Mouse (Mus musculus) large intestine, adult 2 months (tissue): Measurements from ENCODE around the gene Ptcra. TPM values are rescaled to one million over a fixed set of nuclear protein-coding genes. Genes with fewer than 3 reads are reported as not detected.
A peak's percentile ranks its signal among the peaks of the same experiment; 100 is the strongest.
"Not testable (repeated sequence)": the region's sequence is repeated elsewhere in the genome, so short reads cannot be mapped to it uniquely, and the experiment has no call there.

ENCODE experiments used
- DNase-seq: peaks from one replicate; pipeline ENCODE4 v3.0.0-alpha.2; 2012; ENCODE audit warnings: low read depth, low spot score
- WGBS: fragments of 180-500 bp; shearing (Covaris S2); methylation state at CpG from one replicate; pipeline ENCODE4 v1.1.7; 2018; 5-methylcytosine and 5-hydroxymethylcytosine counted together
- polyA plus RNA-seq: library from polyadenylated mRNA; depleted of rRNA; stranded (reverse); fragments of >200 nt; gene quantifications from 2 replicates; pipeline ENCODE4 v1.2.3, GENCODE M21; 2012

The Ptcra gene
- polyA plus RNA-seq, 1 experiment = not detected

DNA sequence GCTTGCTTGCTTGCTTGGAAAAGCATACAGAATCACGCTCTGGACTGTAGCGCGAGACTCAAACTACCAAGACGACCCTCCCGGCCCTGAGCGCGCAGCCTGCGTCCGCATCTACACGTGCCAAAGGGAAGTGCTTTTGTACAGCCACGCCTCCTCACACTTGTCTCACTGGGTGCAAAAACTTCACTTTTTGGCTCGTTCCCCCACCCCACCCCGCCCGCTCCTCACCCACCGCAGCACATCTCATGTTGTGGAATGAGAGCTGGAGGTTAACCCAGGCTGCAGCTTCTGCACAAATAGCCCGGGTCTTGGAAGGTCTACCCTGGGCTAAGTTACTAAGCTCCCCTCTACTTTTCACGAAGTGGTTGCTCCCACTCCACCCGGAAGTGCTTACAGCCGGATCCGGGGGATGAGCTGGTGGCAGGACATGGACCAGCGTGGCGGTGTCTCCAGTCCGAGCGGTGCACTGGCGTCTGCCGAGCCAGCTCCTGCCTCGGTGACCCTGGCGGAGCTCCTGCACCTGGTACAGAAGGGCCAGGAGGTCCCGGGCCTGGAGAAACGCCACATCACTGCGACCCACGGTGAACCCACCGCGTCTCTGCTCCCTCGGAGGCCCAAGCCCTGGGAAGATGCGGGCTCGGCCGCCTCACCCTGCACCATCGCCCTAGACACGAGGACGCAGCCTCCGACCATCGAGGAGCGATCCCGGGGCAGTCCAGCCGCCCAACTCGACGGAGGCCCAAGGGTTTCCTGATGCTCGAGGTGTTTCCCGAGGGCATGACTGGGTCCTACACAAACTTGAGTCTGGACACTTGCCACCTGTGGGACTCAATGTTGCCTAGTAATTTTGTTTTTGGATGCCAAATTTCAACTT is 9.1 kb upstream of the Ptcra start, which contains the start of gene 2310039H08Rik:
Gene 2310039H08Rik, plus strand, starts transcription at position 232 of the 874 bp plus-strand sequence.
- peak; percentile 68 for DNase-seq
- under 1% methylated on average over 50 of the region's 50 CpGs for WGBS

DNA sequence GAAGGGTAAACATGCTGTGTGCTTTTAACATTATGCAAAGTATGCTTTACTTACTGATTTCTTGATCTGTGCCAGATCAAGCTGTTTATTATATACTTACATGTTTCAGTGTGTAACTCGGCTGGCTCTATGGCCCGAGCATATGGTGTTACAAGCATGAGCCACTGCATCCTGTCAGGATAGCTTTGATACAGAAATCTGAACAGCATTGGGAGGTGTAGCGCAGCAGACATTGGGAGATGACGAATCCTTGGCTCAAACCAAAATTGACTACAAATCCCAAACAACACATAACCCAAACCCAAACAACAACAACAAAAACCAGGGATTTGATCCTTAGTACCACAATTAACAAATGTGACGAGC is 8.5 kb upstream of the Ptcra start:
- 2% methylated on average over 5 of the region's 5 CpGs for WGBS
- DNase-seq = no peak

DNA sequence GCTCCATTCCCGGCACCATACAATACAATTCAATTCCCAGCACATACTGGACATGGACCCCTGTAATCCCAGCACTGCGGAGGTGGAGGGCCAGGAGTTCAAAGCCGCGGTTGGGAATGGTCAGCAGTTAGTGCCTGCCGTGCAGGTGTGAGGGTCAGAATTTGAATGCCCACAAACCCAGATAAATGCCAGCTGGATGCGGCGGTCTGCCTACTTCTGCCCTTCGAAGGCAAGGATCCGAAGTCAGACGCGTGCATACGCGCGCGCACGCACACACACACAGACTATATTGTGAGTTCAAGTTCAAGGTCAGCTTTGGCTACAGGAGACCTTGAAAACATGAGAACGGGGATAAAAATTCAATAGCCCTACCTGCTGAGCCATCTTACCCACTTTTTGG is 8.1 kb upstream of the Ptcra start:
- 65% methylated on average over 17 of the region's 17 CpGs for WGBS
- no peak for DNase-seq

DNA sequence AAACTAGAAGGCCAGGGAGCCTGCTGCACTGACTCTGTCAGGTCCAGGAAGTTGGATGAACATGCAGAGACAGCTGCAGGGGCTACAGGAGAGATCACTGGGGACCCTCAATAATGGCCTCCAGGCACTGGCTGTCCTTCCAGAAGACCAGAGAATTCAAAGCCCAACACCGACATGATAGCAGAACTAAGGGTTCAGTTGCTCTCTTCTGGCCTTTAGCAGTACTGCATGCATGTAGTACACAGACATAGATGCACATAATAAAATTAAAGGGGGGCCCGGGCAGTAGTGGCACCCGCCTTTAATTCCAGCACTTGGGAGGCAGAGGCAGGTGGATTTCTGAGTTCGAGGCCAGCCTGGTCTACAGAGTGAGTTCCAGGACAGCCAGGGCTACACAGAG is 7.5 kb upstream of the Ptcra start:
- DNase-seq = no peak
- WGBS = 82% methylated on average over 4 of the region's 4 CpGs

DNA sequence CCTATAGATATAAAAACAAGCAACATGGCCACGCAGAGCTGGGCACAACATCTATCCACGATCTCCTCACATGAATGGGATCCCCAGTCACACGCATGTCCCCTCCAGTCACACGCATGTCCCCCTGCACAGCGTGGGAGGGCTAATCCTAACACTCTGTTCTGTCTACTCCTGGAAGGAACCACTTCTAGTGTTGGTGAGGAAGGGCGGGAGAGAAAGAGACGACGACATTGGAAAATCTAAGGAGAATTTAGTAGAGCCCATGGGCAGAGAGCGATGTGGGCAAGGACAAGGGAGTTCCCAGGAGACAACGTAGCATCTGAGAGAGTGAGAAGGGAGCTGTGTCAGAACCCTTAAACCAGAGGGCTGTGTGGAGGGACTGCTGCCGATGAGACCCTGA is 7.0 kb upstream of the Ptcra start:
- DNase-seq = no peak
- WGBS = 93% methylated on average over 11 of the region's 11 CpGs

DNA sequence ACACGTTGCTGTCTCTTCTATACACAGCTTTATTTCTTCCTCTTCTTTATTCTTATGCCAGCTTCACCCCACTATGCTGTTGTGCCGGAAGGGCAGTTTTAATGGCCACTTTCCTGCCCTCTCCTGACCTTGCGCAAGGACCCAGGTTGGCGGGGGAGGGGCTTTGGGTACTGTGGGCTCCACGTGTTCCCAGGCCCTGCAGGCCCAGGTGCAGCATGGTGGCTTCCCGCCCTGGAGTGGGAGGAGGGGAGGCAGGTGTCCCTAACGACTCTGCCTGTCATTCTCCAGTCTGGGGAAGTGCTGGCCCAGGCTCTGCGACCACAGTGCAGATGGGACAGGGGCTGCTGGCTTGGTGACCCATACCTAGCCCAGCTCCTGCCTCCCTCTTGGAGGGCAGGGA is 4.4 kb upstream of the Ptcra start:
- no peak for DNase-seq
- WGBS = 40% methylated on average over 8 of the region's 8 CpGs

DNA sequence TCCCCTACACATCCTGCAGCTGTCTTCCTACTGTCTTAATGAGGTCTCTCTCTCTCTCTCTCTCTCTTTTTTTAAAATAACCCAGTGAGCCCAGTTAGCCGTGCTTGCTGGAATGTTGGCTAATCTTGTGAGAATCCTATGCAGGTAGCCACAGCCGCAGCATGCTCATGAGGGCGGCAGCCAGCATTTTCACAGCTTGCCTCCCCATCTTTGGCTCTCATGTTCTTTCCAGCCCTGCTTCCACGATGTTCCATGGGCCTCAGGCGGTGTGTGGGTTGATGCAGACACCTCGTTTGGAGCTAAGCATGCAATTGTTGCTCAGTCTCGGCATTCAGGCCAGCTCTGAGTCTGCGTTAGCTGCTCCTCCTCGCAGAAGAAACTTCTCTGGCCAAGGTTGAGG is 1.4 kb upstream of the Ptcra start:
- DNase-seq = not testable (repeated sequence)
- 62% methylated on average over 9 of the region's 9 CpGs for WGBS

DNA sequence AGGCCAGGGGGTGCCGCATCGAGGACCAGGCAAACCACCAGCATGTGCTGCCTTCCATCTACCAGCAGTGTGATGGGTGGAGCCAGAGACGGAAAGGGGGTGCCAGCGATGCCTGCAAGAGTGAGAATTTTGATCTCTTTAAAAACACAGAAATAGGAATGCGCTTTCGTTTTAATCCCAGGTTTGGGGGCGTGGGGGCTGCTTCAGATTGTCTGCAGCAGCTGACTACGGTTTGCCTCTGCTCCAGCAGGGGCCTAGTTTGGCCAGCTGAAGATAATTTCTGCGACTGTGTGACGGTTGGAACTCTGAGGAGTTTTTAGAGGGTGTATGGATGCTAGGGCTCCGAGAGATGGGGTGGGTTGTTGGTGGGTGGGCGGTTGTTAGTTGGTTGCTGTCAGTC is 4.8 kb downstream of the Ptcra start:
- WGBS = 82% methylated on average over 12 of the region's 12 CpGs
- DNase-seq = no peak

DNA sequence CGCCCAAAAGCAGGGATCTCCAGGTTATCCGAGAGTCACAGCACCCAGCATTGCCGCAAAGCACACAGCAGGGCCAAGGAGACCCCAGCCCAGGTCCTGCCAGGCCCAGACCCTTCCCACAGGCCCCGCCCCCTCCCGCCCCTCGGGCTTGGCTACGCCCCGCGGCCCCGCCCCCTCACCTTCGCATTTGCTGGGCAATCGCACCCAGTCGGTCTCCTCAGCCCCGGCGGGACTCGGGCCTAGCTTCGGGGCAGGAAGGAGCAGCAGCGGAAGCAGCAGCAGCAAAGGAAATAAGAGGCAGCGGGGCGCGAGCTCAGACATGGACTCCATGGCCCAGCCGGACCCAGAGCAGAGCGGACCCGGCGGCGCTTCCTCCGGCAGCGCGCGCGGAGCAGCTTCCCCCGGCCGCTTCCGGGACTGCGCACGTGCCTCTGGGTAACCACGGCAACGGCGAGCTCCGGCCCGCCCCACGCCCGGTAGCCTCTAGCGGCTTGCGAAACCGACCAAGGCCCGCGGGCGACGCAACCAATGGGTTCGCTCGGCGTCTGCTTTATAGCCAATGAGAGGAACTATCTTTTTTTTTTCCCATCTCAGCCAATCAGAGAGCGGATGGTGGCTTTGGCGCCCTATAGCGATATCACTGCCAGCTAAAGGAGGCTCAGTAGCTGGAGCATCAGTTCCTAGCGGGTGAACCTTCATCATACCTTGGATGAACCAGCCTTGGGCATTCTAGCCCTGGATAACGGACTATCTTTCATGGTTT is 11.5 kb downstream of the Ptcra start, which contains the start of gene Cnpy3:
Gene Cnpy3, minus strand, starts transcription at position 421 of the 763 bp plus-strand sequence.
- peak; percentile 79 for DNase-seq
- whole genome bisulfite sequencing = under 1% methylated on average over 58 of the region's 58 CpGs

DNA sequence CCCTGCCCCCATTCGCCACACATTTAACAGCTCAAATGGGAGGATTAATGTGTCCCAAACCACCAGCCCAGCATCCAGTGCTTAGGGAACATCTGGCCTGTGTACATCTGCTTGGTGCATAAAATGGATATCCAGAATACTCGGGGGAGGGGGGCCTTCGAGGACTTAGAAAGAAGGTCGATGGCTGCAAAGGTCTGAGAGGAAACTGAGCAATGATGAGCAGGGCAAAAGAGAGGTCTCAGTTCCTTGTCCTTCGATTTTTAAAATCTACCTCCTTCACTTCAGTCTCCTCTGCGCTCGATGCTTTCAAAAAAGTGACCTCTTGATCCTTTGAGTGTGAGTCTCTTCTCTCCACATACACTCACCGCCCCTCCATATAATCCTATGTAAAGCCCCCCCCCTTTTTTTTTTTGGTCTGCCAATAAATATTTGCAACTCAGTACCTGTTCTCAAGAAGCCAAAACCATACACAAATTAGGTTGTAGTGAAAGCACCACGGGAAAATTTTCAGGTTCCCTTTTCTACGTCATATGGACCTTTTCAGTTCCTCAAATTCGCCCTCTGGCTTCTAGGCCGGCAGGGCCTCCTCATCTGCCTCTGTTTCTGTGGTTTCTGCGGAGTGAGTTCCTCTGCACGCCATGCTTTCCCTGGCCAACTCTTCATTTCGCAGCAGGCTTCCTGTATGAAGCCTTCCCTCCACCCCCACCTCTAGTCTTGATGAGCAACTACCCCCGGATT is 12.3 kb downstream of the Ptcra start:
- 14% methylated on average over 16 of the region's 16 CpGs for WGBS
- no peak for DNase-seq

DNA sequence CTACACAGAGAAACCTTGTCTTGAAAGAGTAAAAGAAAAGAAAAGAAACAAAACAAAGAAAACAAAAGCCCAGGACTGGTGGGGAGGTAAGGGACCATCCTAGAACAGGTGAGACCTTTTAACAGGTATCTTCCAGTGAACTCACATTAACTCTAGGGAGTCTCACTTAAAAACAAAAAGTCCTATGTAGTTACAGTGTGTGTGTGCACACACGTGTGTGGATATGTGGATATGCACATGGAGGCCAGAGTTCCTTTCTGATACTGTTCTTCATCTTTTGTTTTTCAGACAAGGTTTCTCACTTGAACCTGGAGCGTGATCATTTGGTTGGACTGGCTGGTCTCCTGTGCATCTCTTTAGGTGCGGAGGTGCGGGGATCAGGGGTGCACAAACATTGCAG is 12.9 kb downstream of the Ptcra start:
- DNase-seq = no peak

DNA sequence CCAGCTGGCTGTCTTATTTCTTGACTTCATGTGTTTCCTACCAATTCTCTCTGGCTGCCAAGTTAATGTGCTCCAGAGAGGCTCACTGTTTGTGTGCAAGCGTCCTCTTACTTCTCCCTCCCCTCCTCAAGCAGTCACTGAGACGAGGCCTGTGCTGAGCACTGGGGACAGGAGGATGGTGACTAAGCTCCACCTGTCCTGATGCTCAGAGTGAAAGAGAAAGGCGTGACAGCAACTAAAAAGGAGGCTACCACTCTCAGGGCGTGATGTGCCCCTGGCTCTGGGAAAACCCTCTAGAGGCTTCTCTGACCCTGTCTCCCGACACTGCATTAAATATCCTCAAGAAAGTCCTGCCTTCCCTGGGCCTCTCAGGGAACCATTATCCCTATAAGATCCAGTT is 14.2 kb downstream of the Ptcra start:
- 79% methylated on average over 5 of the region's 5 CpGs for WGBS
- DNase-seq = no peak

More for the DNA sequence above, 12.9 kb downstream of the Ptcra start:
- WGBS = 86% methylated on average over 4 of the region's 4 CpGs

DNA sequence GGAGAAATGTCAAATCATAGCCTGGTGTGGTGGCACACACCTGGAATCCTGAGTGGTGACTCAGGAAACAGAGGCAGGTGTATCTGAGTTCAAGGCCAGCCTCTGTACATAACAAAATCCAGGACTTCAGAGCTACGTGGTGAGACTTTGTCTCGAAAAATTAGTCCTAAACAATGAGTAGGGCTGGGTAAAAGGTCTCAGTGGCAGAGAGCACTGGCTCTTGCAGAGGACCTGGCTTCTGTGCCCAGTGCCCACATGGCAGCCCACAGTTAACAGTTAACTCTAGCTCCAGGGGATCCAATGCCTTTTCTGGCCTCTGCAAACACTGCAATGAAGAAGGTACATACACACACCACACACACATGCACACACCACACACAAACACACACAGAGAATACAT is 15.7 kb downstream of the Ptcra start:
- 64% methylated on average over 2 of the region's 2 CpGs for WGBS
- no peak for DNase-seq

DNA sequence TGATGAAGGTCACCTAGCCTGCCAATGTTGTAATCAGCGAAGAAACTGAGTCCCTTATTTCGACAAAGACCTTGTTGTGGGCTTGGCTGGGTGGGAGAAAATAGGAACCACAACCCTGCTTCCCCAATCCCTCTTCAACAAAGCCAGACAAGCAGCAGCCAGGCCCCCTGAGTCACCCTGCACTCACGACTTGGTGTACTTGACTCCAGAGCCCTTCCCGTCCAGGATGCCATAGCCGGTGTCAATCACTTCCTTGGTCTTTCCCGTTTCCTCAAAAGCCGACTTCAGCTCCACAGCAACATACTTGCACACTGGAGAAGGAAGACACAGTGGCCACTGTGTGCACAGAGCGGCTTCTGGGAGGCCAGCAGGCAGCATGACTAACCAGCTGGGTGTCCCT is 16.3 kb downstream of the Ptcra start:
- 82% methylated on average over 8 of the region's 8 CpGs for WGBS
- DNase-seq = no peak

DNA sequence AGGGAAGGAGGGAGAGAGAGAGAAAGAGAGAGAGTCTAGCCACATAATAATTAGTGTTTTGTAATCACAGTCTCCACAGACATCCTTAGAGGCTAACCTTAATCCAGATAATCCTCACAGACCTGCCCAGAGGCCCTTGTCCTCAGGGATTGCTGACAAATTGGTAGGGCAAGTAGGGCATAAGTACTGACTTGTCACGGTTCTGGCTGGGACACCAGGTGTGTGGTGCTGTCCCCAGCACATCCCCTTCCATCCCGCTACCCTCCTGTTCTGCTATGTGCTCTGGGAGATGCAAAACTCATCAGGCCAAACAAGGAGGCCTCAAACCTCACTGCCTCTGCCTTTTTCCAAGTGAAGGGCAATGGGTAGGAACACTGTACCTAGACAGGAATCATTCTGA is 18.0 kb downstream of the Ptcra start:
- DNase-seq = no peak
- 88% methylated on average over 2 of the region's 2 CpGs for WGBS

DNA sequence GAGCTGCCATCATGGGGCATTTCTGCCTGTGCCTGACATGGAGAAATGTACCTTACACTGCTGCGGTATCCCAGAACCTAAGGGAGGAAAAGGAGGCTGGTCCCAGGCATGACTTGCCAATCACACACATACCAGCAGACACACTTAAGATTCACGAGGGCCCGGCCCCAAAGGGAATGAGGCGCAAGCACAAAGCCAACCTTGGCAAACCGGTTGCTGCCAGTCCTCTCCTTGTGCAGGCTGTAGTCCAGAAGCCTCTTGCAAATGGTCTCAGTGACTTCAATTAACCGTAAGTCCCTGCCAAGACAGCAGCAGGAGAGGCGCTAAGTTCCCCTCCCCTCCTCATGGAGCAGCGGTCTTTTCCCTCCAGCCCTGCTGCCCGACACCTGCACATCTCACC is 20.5 kb downstream of the Ptcra start:
- no peak for DNase-seq
- WGBS = 84% methylated on average over 9 of the region's 9 CpGs

DNA sequence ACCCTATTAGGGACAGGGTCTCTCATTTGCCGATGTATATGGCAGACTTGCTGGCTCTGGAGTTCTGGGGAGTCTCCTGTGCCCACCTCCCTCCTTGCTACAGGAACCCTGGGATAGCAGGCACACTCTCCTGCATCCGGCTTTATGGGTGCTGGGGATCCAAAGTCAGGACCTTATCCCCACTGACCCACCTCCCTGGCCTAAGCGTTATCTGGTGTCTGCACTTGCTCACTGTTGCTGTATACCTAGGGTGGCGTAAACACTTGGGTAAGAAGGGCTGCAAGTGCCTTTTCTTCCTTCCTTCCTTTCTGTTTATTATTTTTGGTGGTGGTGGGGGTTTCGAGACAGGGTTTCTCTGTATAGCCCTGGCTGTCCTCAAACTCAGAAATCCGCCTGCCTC is 22.2 kb downstream of the Ptcra start:
- 94% methylated on average over 6 of the region's 6 CpGs for WGBS
- DNase-seq = no peak

DNA sequence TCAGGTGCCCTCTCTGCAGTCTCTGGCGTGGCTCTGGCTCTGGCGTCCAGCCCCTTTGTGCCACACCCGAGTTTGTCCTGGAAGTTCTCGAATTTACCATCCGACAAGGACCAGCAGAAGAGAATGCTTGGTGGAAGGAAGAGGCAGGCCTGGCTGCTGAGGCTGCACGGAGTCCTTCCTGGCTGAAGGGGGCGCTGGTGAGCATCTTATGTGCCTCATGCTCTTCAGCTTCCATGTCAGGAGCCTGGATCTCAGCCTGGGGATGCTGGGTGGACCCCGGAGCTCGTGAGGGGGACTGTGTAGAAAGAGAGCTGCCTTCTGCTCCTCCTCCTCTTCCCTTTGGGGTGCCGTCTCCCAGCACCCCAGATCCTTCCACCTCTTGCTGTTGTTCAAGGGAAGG is 27.4 kb downstream of the Ptcra start:
- DNase-seq = no peak
- WGBS = 60% methylated on average over 10 of the region's 10 CpGs

DNA sequence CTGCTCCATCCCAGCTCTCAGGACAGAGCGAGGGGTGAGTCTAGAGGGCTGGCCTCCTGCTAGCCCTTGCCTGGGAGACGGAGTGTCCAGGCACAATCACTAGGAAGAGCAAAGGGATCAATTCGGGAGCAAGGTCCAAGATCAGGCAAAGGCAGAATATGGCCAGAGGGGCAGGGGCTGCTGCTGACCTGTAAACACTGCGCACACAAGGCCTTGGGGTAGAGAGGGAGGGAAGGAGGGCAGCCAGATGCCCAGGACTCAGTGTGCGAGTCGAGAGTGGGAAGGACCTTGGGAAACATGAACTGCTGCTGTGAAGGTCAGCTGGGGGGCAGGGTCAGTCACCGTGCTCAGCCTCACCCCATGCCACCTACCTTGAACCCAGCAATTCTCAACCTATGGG is 28.2 kb downstream of the Ptcra start:
- WGBS = 84% methylated on average over 7 of the region's 7 CpGs
- no peak for DNase-seq

DNA sequence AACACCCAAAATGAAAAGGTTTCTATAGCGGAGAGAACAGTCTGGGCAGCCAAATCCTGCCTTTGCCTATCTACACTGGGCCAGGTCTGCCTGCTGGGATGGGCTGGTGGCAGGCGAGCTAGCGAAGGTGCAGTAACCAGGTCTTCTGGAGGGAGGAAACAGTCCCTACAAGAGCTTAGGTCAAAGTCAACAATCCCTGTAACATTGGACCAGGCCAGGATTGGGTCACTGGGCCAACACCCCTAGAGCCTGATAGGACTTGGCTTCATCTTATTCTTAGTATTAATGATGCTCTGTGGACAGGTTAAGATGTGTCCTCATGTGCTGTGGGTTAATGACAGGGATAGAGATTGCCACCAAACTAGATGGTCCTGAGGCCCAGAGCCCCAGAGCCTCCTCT is 29.5 kb downstream of the Ptcra start:
- WGBS = 86% methylated on average over 3 of the region's 3 CpGs
- DNase-seq = no peak
